Mouse (Mus musculus) CH12.LX (cell line): ENCODE measurements at regions not wholly inside any gene's neighbourhood (a gene's known extent, or its start where the extent isn't known, plus 50 kb on each side); places are given as distances from the start of the nearest gene placed in this dataset.

ENCODE experiments used
- DNase-seq: peaks from one replicate; pipeline ENCODE4 v3.0.0-alpha.2; 2013; ENCODE audit errors: extremely low read depth
- H3K27ac ChIP-seq: 2 replicates; pipeline ENCODE4 v1.5.1; 2012; ENCODE audit warnings: low read depth, mild to moderate bottlenecking, control low read depth, moderate library complexity; ENCODE audit not compliant: insufficient read depth
- H3K27me3 ChIP-seq: replicated peaks from 2 replicates; pipeline ENCODE3; 2012; ENCODE audit warnings: inconsistent platforms
- H3K36me3 ChIP-seq, 2 experiments: replicated peaks in 1 of 2; 2 replicates each; pipeline versions ENCODE3 to v1.6.1; 2012; ENCODE audit warnings: inconsistent platforms in 1 of 2, low read length in 1 of 2, mild to moderate bottlenecking in 1 of 2, mixed read lengths in 1 of 2, moderate library complexity in 1 of 2; ENCODE audit not compliant: control insufficient read depth in 1 of 2, insufficient read depth in 1 of 2
- H3K4me1 ChIP-seq, 2 experiments: 2 replicates each; pipeline ENCODE4 v1.6.1; 2012; ENCODE audit warnings: inconsistent platforms in 1 of 2, moderate library complexity in 1 of 2; ENCODE audit not compliant: insufficient read depth in 2 of 2, control insufficient read depth in 1 of 2
- H3K4me2 ChIP-seq: 2 replicates; pipeline ENCODE4 v1.6.1; 2012; ENCODE audit warnings: low read depth, mild to moderate bottlenecking, control low read depth; ENCODE audit not compliant: poor library complexity, insufficient read depth, severe bottlenecking
- H3K4me3 ChIP-seq, 3 experiments: fragments of 150-350 bp in 1 of 3; sonication (generic) in 1 of 3; replicated peaks in 1 of 3; 2 replicates each; pipeline versions ENCODE3 to v1.5.1; 2011 to 2012; ENCODE audit warnings: low read depth in 2 of 3, low read length in 2 of 3, mild to moderate bottlenecking in 2 of 3, moderate library complexity in 2 of 3, control low read depth in 1 of 3, improper control_type of control experiment in 1 of 3, inconsistent platforms in 1 of 3, mixed read lengths in 1 of 3; ENCODE audit not compliant: poor library complexity in 1 of 3
- H3K79me2 ChIP-seq: replicated peaks from 2 replicates; pipeline ENCODE4 v1.6.1; 2012; ENCODE audit warnings: mild to moderate bottlenecking, moderate library complexity; ENCODE audit not compliant: control insufficient read depth, poor library complexity, insufficient read depth, severe bottlenecking; ENCODE audit errors: extremely low read depth
- H3K9ac ChIP-seq: 2 replicates; pipeline ENCODE4 v1.6.1; 2012; ENCODE audit warnings: low read depth, mild to moderate bottlenecking, control low read depth, moderate library complexity; ENCODE audit not compliant: insufficient read depth
- H3K9me3 ChIP-seq: replicated peaks from 2 replicates; pipeline ENCODE3; 2012; ENCODE audit warnings: low read length, inconsistent platforms, mixed read lengths
- CHD1 ChIP-seq: IDR thresholded peaks from 2 replicates; pipeline ENCODE4 v1.6.1; 2012; ENCODE audit warnings: low read depth, low read length, improper control_type of control experiment, inconsistent platforms
- CHD2 ChIP-seq: IDR thresholded peaks from 2 replicates; pipeline ENCODE4 v1.6.1; 2011; ENCODE audit warnings: low read length, improper control_type of control experiment
- CTCF ChIP-seq, 2 experiments: IDR thresholded peaks in 1 of 2; conservative IDR thresholded peaks in 1 of 2; 2 replicates each; pipeline ENCODE4 v1.5.1; 2011 to 2012; ENCODE audit warnings: low read depth in 2 of 2, low read length in 2 of 2, improper control_type of control experiment in 1 of 2, inconsistent platforms in 1 of 2, mild to moderate bottlenecking in 1 of 2, moderate library complexity in 1 of 2
- ELF1 ChIP-seq: IDR thresholded peaks from 2 replicates; pipeline ENCODE4 v1.6.1; 2014; ENCODE audit warnings: low read depth, mild to moderate bottlenecking, inconsistent platforms, low read length, improper control_type of control experiment
- EP300 ChIP-seq: IDR thresholded peaks from 2 replicates; pipeline ENCODE4 v1.6.1; 2011; ENCODE audit warnings: low read length, improper control_type of control experiment
- HCFC1 ChIP-seq: IDR thresholded peaks from 2 replicates; pipeline ENCODE4 v1.6.1; 2012; ENCODE audit warnings: low read depth, mild to moderate bottlenecking, inconsistent platforms, low read length, improper control_type of control experiment
- IRF4 ChIP-seq: IDR thresholded peaks from 2 replicates; pipeline ENCODE4 v1.6.1; 2014; ENCODE audit warnings: low read depth, mild to moderate bottlenecking, inconsistent platforms, low read length, improper control_type of control experiment
- JUN ChIP-seq: IDR thresholded peaks from 2 replicates; pipeline ENCODE4 v1.6.1; 2011; ENCODE audit warnings: low read depth, mild to moderate bottlenecking, low read length, improper control_type of control experiment, moderate library complexity; ENCODE audit not compliant: insufficient read depth
- JUND ChIP-seq: conservative IDR thresholded peaks from 2 replicates; pipeline ENCODE4 v1.6.1; 2011; ENCODE audit warnings: low read depth, low read length, improper control_type of control experiment
- KAT2A ChIP-seq: IDR thresholded peaks from 2 replicates; pipeline ENCODE4 v1.6.1; 2012; ENCODE audit warnings: low read length, improper control_type of control experiment, inconsistent platforms; ENCODE audit not compliant: insufficient replicate concordance
- MAX ChIP-seq: IDR thresholded peaks from 2 replicates; pipeline ENCODE4 v1.6.1; 2011; ENCODE audit warnings: low read length, improper control_type of control experiment
- NRF1 ChIP-seq: IDR thresholded peaks from 2 replicates; pipeline ENCODE4 v1.6.1; 2014; ENCODE audit warnings: low read depth, mild to moderate bottlenecking, inconsistent platforms, low read length, improper control_type of control experiment, moderate library complexity
- PAX5 ChIP-seq: IDR thresholded peaks from 2 replicates; pipeline ENCODE4 v1.6.1; 2012; ENCODE audit warnings: low read length, inconsistent platforms, mixed read lengths
- POLR2A ChIP-seq: IDR thresholded peaks from 2 replicates; pipeline ENCODE4 v1.6.1; 2011; ENCODE audit warnings: low read depth, mild to moderate bottlenecking, improper control_type of control experiment, low read length
- RAD21 ChIP-seq: IDR thresholded peaks from 2 replicates; pipeline ENCODE4 v1.6.1; 2011; ENCODE audit warnings: low read depth, mild to moderate bottlenecking, low read length, improper control_type of control experiment, moderate library complexity
- RCOR1 ChIP-seq: conservative IDR thresholded peaks from 2 replicates; pipeline ENCODE4 v1.6.1; 2012; ENCODE audit warnings: low read depth, mild to moderate bottlenecking, inconsistent platforms, low read length, improper control_type of control experiment
- SMC3 ChIP-seq: IDR thresholded peaks from 2 replicates; pipeline ENCODE4 v1.6.1; 2011; ENCODE audit warnings: low read depth, low read length, improper control_type of control experiment
- UBTF ChIP-seq: IDR thresholded peaks from 2 replicates; pipeline ENCODE4 v1.6.1; 2012; ENCODE audit warnings: low read depth, mild to moderate bottlenecking, inconsistent platforms, low read length, improper control_type of control experiment, moderate library complexity
- USF1 ChIP-seq: IDR thresholded peaks from 2 replicates; pipeline ENCODE4 v1.6.1; 2014; ENCODE audit warnings: low read depth, mild to moderate bottlenecking, inconsistent platforms, low read length, improper control_type of control experiment
- ZNF384 ChIP-seq: IDR thresholded peaks from 2 replicates; pipeline ENCODE4 v1.6.1; 2012; ENCODE audit warnings: low read depth, low read length, improper control_type of control experiment, inconsistent platforms
- dilution Hi-C: fragments of 300-500 bp; cut with MboI; formaldehyde crosslinking; loops from 2 replicates; pipeline ENCODE4 v1.14.3; 2020; ENCODE audit warnings: low sequenced_read_pairs; ENCODE audit not compliant: extremely low pct_unique_long_range_greater_than_20kb, extremely low pct_ligation_motif_present
- in situ Hi-C: fragments of 300-500 bp; cut with MboI; formaldehyde crosslinking; loops from 3 replicates; pipeline ENCODE4 v1.14.3; 2019; ENCODE audit warnings: low sequenced_read_pairs, low pct_ligation_motif_present, low pct_unique_long_range_greater_than_20kb, mixed read lengths

DNA sequence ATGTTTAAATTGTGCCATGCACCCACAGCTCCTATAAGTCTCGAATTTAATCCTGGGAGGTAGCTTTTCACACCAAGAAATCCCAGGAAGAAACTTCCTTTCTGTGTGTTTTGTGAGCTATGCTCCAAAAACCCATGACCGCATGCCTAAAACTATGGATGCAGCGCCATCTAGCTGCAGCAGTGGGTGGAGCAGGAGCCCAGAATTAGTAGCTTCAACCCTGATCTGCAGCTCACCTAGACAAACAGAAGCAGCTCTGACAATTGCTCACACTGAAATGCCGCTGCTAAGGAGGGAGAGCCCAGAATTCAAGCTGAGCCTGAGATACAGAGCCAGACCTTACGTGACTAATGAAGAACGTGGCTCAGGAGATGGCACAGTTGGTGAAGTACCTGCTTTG, 101.2 kb upstream of the Nckap5 start:
- dilution Hi-C loops: no loop called here
- H3K9ac ChIP-seq: no peak overlapping the region
- no peak overlapping the region for H3K4me2 ChIP-seq
- in situ Hi-C loops: no loop called here
- H3K9me3 ChIP-seq: peaks cover 4% of the 10 kb centered on the region
- H3K27ac ChIP-seq: no peak overlapping the region
- no peak for TF ChIP-seq CHD2
- TF ChIP-seq ZNF384: peak; percentile 48; the same call in 1 of the 2 replicates
- TF ChIP-seq POLR2A: no peak
- peak; percentile 87 for TF ChIP-seq RAD21
- no peak for TF ChIP-seq HCFC1
- no peak for TF ChIP-seq JUN
- TF ChIP-seq USF1: no peak
- no peak for TF ChIP-seq JUND
- peak; percentile 66 to 88; a peak in 3 of 4 replicates for TF ChIP-seq CTCF (conservative IDR thresholded peaks at IDR 0.05 in 1 of 2, IDR thresholded peaks at IDR 0.05 in 1 of 2; ENCODE audit: low read depth in 2 of 2, low read length in 2 of 2)
- TF ChIP-seq SMC3: peak; percentile 58
- no peaks in the 10 kb centered on the region for H3K36me3 ChIP-seq
- no peak overlapping the region for H3K4me3 ChIP-seq
- peaks cover 71% of the 10 kb centered on the region for H3K27me3 ChIP-seq
- peak; percentile 54 for DNase-seq
- no peaks in the 10 kb centered on the region for H3K79me2 ChIP-seq
- no peaks in the 10 kb centered on the region for H3K4me1 ChIP-seq

DNA sequence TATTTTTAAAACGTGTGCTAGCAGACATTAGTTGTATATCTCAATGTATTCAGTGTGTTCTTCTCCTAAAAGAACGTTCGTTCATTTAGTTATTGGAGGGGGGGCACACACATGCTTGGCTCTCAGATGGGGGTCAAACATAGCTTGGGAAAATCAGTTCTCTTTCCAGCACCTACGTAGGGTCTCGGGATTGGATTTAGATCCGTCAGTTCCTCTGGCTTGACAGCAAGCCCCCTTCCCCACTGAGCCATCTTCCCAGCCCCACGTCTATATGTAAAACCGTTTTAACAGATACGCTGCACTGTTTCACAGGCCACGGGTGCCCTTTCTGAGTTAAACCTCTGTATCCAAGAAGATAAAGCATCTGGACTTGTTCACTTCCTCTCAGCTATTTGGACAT, 100.5 kb upstream of the Nckap5 start:
- H3K4me2 ChIP-seq: no peak overlapping the region
- no peaks in the 10 kb centered on the region for H3K79me2 ChIP-seq
- DNase-seq: no peak
- no peaks in the 10 kb centered on the region for H3K36me3 ChIP-seq
- in situ Hi-C loops (no loop called here), dilution Hi-C loops (no loop called here)
- no peak overlapping the region for H3K9ac ChIP-seq
- TF ChIP-seq IRF4 (no peak), EP300 (no peak), ZNF384 (no peak), MAX (no peak), HCFC1 (no peak), RCOR1 (no peak), KAT2A (no peak), CHD1 (no peak), ELF1 (no peak), JUND (no peak), PAX5 (no peak), JUN (no peak), UBTF (no peak), NRF1 (no peak)
- no peak overlapping the region for H3K4me3 ChIP-seq
- no peak overlapping the region for H3K27ac ChIP-seq
- H3K4me1 ChIP-seq: no peaks in the 10 kb centered on the region
- H3K27me3 ChIP-seq: peaks cover 71% of the 10 kb centered on the region
- no peaks in the 10 kb centered on the region for H3K9me3 ChIP-seq
